Comparison of ENCODE assay signal across 20 mouse cellular contexts in the genomic region with DNA sequence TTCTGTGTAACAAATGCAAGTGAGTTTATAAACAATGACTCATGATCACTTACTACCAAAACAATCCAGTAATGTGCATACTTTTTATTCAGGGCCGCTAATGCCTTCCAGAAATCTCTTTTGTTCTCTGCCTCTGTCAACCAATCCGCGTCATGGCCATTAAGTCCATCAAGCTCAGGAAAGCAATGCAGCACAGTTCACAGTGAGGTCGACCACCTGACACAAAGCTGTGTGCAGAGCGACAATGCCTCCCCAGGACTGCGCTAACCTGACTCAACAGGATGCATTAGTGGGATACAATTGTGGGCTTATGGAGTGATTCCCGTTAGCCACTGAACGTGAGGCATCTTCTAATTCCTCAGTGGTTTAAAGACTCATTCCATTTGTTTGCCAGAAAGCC. TPM values are rescaled to one million over a fixed set of nuclear protein-coding genes. Genes with fewer than 3 reads are reported as not detected.
DNase-seq lines count a peak whose midpoint lies in the region; TF ChIP-seq lines count a peak whose summit lies in the region.
"Had no signal": no experiment of that assay in that cellular context is flagged by ENCODE, and none has a peak within 500 bp of the region (broad histone marks: within the 10 kb centered on the region; RNA-seq: fewer than 3 reads in every experiment).

No protein-coding gene starts in this region.

- TF ChIP-seq POLR2A in brain, embryonic 14.5 days (IDR thresholded peaks at IDR 0.05; ENCODE audit: borderline replicate concordance, extremely low read depth, insufficient read depth, insufficient read length, poor library complexity, severe bottlenecking) = no peak

- DNase-seq in gastrocnemius, adult 2 months = no peak
- no peak for DNase-seq in gastrocnemius, postnatal 10 days
- DNase-seq in lung, postnatal 10 days = peak; percentile 45
- DNase-seq in lung, postnatal 36 days = no peak
- DNase-seq in Muller cell, postnatal 12 days (ENCODE audit: inconsistent ontology term) = peak; percentile 94
- DNase-seq in brain, embryonic 14.5 days (ENCODE audit: low read depth) = peak; percentile 56
- DNase-seq in adrenal gland, adult 8-10 months = no peak
- no peak for DNase-seq in thymus, postnatal 25 days
- DNase-seq: cerebellum, adult 9-11 months; kidney, adult 2 months; kidney, postnatal 36 days; layer of hippocampus, adult 9-11 months; liver, postnatal 0 days; right cerebral cortex, postnatal 4 days; thymus, postnatal 36 days had no signal

- no peak overlapping the region for H3K4me3 ChIP-seq in gastrocnemius, adult 2 months
- H3K4me3 ChIP-seq: embryonic facial prominence, embryonic 15.5 days; forebrain, embryonic 15.5 days; limb, embryonic 15.5 days; neural tube, embryonic 13.5 days had no signal

- TF ChIP-seq CTCF in gastrocnemius, adult 2 months (IDR thresholded peaks at IDR 0.05) = no peak
- TF ChIP-seq CTCF in brain, embryonic 14.5 days (IDR thresholded peaks at IDR 0.05; ENCODE audit: borderline replicate concordance, extremely low read depth, insufficient read depth, insufficient read length) = no peak

- 0 out of 2 replicates have a peak overlapping the region, but pooled peaks have one; percentile 28 for H3K27ac ChIP-seq in gastrocnemius, adult 2 months
- H3K27ac ChIP-seq: embryonic facial prominence, embryonic 15.5 days; forebrain, embryonic 15.5 days; limb, embryonic 15.5 days; neural tube, embryonic 13.5 days had no signal

- intact Hi-C loops in gastrocnemius, adult 2 months (cut with DNase I) = loop anchor here (5.0 kb wide), 3 partner anchors 39 to 354 kb away; no protein-coding TSS in a partner anchor

RNA-seq across cellular contexts. Expression of gene Hmcn1, which starts 45.3 kb away (rescaled TPM):
- total RNA-seq in gastrocnemius, adult 2 months (2021) = 1 to 10 TPM; 5.0 to 5.8 TPM
- total RNA-seq in gastrocnemius, postnatal 10 days (2021) = 10 to 100 TPM; 10.3 to 13.1 TPM
- polyA plus RNA-seq in brain, embryonic 14.5 days (2012; rRNA removed) = 5.8 and 7.2 TPM in 2 replicates
- 1 to 10 TPM; 1.2 to 2.5 (median 1.8) TPM for total RNA-seq in adrenal gland, adult 8-10 months (2022)
- total RNA-seq: granulocyte monocyte progenitor cell, adult 5-6 weeks had no signal

Comparison
In these comparisons a context has a peak if more than half of its experiments do, and no peak if none do; other contexts are left out.
1. DNase-seq: peak in lung, postnatal 10 days (single experiment), Muller cell, postnatal 12 days (single experiment) and brain, embryonic 14.5 days (single experiment); none in gastrocnemius, adult 2 months (single experiment), gastrocnemius, postnatal 10 days (single experiment), lung, postnatal 36 days (single experiment), adrenal gland, adult 8-10 months (single experiment) and thymus, postnatal 25 days (single experiment).